Mouse (Mus musculus) spleen, adult 12 weeks (tissue): ENCODE results near the gene Dnajb8.

Source experiments
- DNase-seq: peaks from one replicate; pipeline ENCODE4 v3.0.0; 2022; ENCODE audit warnings: low spot score

The Dnajb8 gene

GRCm38 (mm10) chr6:88299491-88299890 is 77.4 kb downstream of the Dnajb8 start:
- DNase-seq: no peak

- no peak for DNase-seq
Measured at GRCm38 (mm10) chr6:88301234-88301633, 79.2 kb downstream of the Dnajb8 start.
